Mouse (Mus musculus): Measurements from ENCODE around the gene Arid2. TPM values are rescaled to one million over a fixed set of nuclear protein-coding genes. Genes with fewer than 3 reads are reported as not detected.

Arid2 gene
- polyA plus RNA-seq, 1 experiment = 35.6 TPM

- Histone ChIP-seq H3K4me3 (ENCODE audit: insufficient read depth, low read depth, low read length) (no peak overlapping the region; the same call in 1 of the 2 replicates), H3K27ac (ENCODE audit: insufficient read depth, low read depth, low read length) (0 out of 2 replicates have a peak overlapping the region, but pooled peaks have one; percentile 10), H3K4me1 (ENCODE audit: control insufficient read depth, insufficient read depth, low read length) (peaks cover 13% of the 10 kb centered on the region)
- 14% methylated on average over 8 of the region's 8 CpGs for WGBS
- no peak for TF ChIP-seq CTCF (IDR thresholded peaks at IDR 0.05; ENCODE audit: insufficient read depth, low read depth, low read length)
- no peak for TF ChIP-seq POLR2A (IDR thresholded peaks at IDR 0.05; ENCODE audit: insufficient read depth, low read depth, low read length)
Measured at GRCm38 (mm10) chr15:96283141-96283540, 4.2 kb upstream of the Arid2 start.

GRCm38 (mm10) chr15:96283920-96284431 is 3.3 kb upstream of the Arid2 start:
- TF ChIP-seq POLR2A (IDR thresholded peaks at IDR 0.05; ENCODE audit: insufficient read depth, low read depth, low read length) (no peak), CTCF (IDR thresholded peaks at IDR 0.05; ENCODE audit: insufficient read depth, low read depth, low read length) (no peak)
- Histone ChIP-seq H3K27ac (ENCODE audit: insufficient read depth, low read depth, low read length) (peak overlapping the region; percentile 22), H3K4me1 (ENCODE audit: control insufficient read depth, insufficient read depth, low read length) (peaks cover 13% of the 10 kb centered on the region), H3K4me3 (ENCODE audit: insufficient read depth, low read depth, low read length) (peak overlapping the region; percentile 47)
- 1% methylated on average over 11 of the region's 11 CpGs for WGBS

GRCm38 (mm10) chr15:96284711-96285322 is 2.5 kb upstream of the Arid2 start:
- Histone ChIP-seq H3K27ac (ENCODE audit: insufficient read depth, low read depth, low read length) (peak overlapping the region; percentile 94), H3K4me1 (ENCODE audit: control insufficient read depth, insufficient read depth, low read length) (peaks cover 8% of the 10 kb centered on the region), H3K4me3 (ENCODE audit: insufficient read depth, low read depth, low read length) (peak overlapping the region; percentile 91)
- WGBS = under 1% methylated on average over 67 of the region's 67 CpGs
- TF ChIP-seq CTCF (IDR thresholded peaks at IDR 0.05; ENCODE audit: insufficient read depth, low read depth, low read length) = no peak

GRCm38 (mm10) chr15:96285323-96286014 is 1.8 kb upstream of the Arid2 start:
- Histone ChIP-seq H3K4me1 (ENCODE audit: control insufficient read depth, insufficient read depth, low read length) (peaks cover 7% of the 10 kb centered on the region), H3K27ac (ENCODE audit: insufficient read depth, low read depth, low read length) (peak overlapping the region; percentile 97), H3K4me3 (ENCODE audit: insufficient read depth, low read depth, low read length) (peak overlapping the region; percentile 91)
- WGBS = under 1% methylated on average over 64 of the region's 64 CpGs
- TF ChIP-seq POLR2A (IDR thresholded peaks at IDR 0.05; ENCODE audit: insufficient read depth, low read depth, low read length) (peak; percentile 53), CTCF (IDR thresholded peaks at IDR 0.05; ENCODE audit: insufficient read depth, low read depth, low read length) (no peak)

- Histone ChIP-seq H3K27ac (ENCODE audit: insufficient read depth, low read depth, low read length) (peak overlapping the region; percentile 97), H3K4me3 (ENCODE audit: insufficient read depth, low read depth, low read length) (peak overlapping the region; percentile 95), H3K4me1 (ENCODE audit: control insufficient read depth, insufficient read depth, low read length) (peaks cover 3% of the 10 kb centered on the region; the same call in 1 of the 2 replicates)
- TF ChIP-seq CTCF (IDR thresholded peaks at IDR 0.05; ENCODE audit: insufficient read depth, low read depth, low read length) (peak; percentile 84), POLR2A (IDR thresholded peaks at IDR 0.05; ENCODE audit: insufficient read depth, low read depth, low read length) (peak; percentile 50; the same call in 1 of the 2 replicates)
- 4% methylated on average over 69 of the region's 72 CpGs for WGBS
Measured at GRCm38 (mm10) chr15:96286015-96286934, 1.0 kb upstream of the Arid2 start.

GRCm38 (mm10) chr15:96286935-96287292 is 404 bp upstream of the Arid2 start:
- Histone ChIP-seq H3K27ac (ENCODE audit: insufficient read depth, low read depth, low read length) (peak overlapping the region; percentile 97; the same call in 1 of the 2 replicates), H3K4me1 (ENCODE audit: control insufficient read depth, insufficient read depth, low read length) (no peaks in the 10 kb centered on the region), H3K4me3 (ENCODE audit: insufficient read depth, low read depth, low read length) (peak overlapping the region; percentile 95)
- 13% methylated on average over 33 of the region's 63 CpGs for WGBS
- no peak for TF ChIP-seq POLR2A (IDR thresholded peaks at IDR 0.05; ENCODE audit: insufficient read depth, low read depth, low read length)
- TF ChIP-seq CTCF (IDR thresholded peaks at IDR 0.05; ENCODE audit: insufficient read depth, low read depth, low read length) = no peak

- under 1% methylated on average over 94 of the region's 97 CpGs for WGBS
- H3K4me3 ChIP-seq (ENCODE audit: insufficient read depth, low read depth, low read length) = peak overlapping the region; percentile 95
- peak overlapping the region; percentile 92 for H3K27ac ChIP-seq (ENCODE audit: insufficient read depth, low read depth, low read length)
- TF ChIP-seq CTCF (IDR thresholded peaks at IDR 0.05; ENCODE audit: insufficient read depth, low read depth, low read length) = no peak
- no peak for TF ChIP-seq POLR2A (IDR thresholded peaks at IDR 0.05; ENCODE audit: insufficient read depth, low read depth, low read length)
- H3K4me1 ChIP-seq (ENCODE audit: control insufficient read depth, insufficient read depth, low read length) = no peaks in the 10 kb centered on the region
Measured at GRCm38 (mm10) chr15:96287976-96288835, 888 bp downstream of the Arid2 start.

Data from olfactory bulb, adult 2 months (tissue).